Mouse (Mus musculus) heart, embryonic 15.5 days (tissue): ENCODE data around the gene Irf2bp2. TPM values are rescaled to one million over a fixed set of nuclear protein-coding genes. Genes with fewer than 3 reads are reported as not detected.

Experiments
- ATAC-seq: fragments of 200-750 bp; cut with Nextera tagmentation; replicated peaks from 2 replicates; pipeline ENCODE4 v1.8.0; 2017; ENCODE audit warnings: low read depth, moderate TSS enrichment; ENCODE audit not compliant: insufficient number of reproducible peaks, insufficient read depth, low FRiP score
- H3K27ac ChIP-seq: fragments of 300-500 bp; sonication (generic); 2 replicates; pipeline ENCODE4 v1.5.1; 2015; ENCODE audit warnings: mild to moderate bottlenecking, inconsistent platforms
- H3K27me3 ChIP-seq: fragments of 300-500 bp; sonication (generic); 2 replicates; pipeline ENCODE4 v1.6.1; 2015; ENCODE audit warnings: inconsistent platforms
- H3K36me3 ChIP-seq: fragments of 300-500 bp; sonication (generic); 2 replicates; pipeline ENCODE4 v1.6.1; 2015; ENCODE audit warnings: mild to moderate bottlenecking, inconsistent platforms
- H3K4me1 ChIP-seq: fragments of 300-500 bp; sonication (generic); replicated peaks from 2 replicates; pipeline ENCODE4 v1.6.1; 2015; ENCODE audit warnings: inconsistent platforms
- H3K4me2 ChIP-seq: fragments of 300-500 bp; sonication (generic); 2 replicates; pipeline ENCODE4 v1.6.1; 2015; ENCODE audit warnings: inconsistent platforms, mild to moderate bottlenecking, moderate library complexity
- H3K4me3 ChIP-seq: fragments of 300-500 bp; sonication (generic); 2 replicates; pipeline ENCODE4 v1.5.1; 2015; ENCODE audit warnings: mild to moderate bottlenecking, inconsistent platforms
- H3K9ac ChIP-seq: fragments of 300-500 bp; sonication (generic); 2 replicates; pipeline ENCODE4 v1.6.1; 2015; ENCODE audit warnings: mild to moderate bottlenecking, inconsistent platforms
- H3K9me3 ChIP-seq: fragments of 300-500 bp; sonication (generic); replicated peaks from 2 replicates; pipeline ENCODE4 v1.6.1; 2016; ENCODE audit warnings: inconsistent platforms
- WGBS: fragments of 180-500 bp; shearing (Covaris S2); methylation state at CpG from one replicate; pipeline ENCODE4 v1.1.7; 2015; ENCODE audit warnings: mixed read lengths; 5-methylcytosine and 5-hydroxymethylcytosine counted together
- polyA plus RNA-seq: library from polyadenylated mRNA; unstranded; fragments of >200 nt; fragmentation: Nextera tagmentation; extraction: Ambion mirVana; gene quantifications from 2 replicates; pipeline ENCODE4 v1.2.1, GENCODE M21; 2015

The Irf2bp2 gene
- polyA plus RNA-seq, 1 experiment from 2014 or later, result 10.3 TPM

DNA sequence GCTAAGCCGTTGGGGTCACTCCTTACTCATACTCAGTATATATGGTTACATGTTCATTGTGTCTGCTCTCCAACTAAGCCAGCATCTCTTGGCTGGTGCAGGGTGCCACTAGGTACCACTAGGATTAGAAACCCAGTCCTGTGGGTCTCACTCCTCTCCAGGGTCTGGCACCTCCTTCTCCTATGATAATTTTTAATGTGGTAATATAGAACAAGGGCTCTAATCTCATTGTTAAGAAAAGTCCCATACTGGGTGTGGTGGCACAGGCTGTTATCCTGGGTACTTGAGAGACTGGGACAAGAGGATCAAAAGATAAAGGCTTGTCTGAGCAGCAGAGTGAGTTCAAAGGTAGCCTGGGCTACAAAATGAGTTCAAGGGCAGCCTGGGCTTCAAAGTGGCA is 47.3 kb downstream of the Irf2bp2 start:
- no peak overlapping the region for H3K4me3 ChIP-seq
- H3K4me2 ChIP-seq, result no peak overlapping the region
- H3K9me3 ChIP-seq, result no peaks in the 10 kb centered on the region
- H3K27me3 ChIP-seq, result no peaks in the 10 kb centered on the region
- no peak for ATAC-seq
- no peaks in the 10 kb centered on the region for H3K36me3 ChIP-seq
- H3K4me1 ChIP-seq, result peaks cover 53% of the 10 kb centered on the region
- H3K27ac ChIP-seq, result no peak overlapping the region
- no peak overlapping the region for H3K9ac ChIP-seq
- WGBS, result 93% methylated on average over 1 of the region's 1 CpGs

DNA sequence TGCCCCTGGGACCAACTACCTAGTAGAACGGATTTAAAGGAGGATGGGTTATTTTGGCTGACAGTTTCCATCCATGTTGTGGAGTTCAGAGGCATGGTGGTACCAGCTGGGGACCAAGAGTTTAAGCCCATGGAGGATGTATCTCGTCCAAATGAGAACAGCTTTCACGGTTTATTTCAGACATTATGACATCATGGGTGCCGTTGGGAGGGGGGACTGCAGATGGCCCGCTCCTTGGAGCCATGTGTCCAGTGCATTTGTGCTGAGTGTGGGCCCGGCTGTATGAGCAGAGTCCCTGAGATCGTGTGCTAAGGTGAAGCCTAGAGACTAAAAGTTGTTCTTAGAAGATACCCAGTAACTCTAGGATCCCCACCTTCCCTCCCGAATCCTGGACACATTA is 50.4 kb downstream of the Irf2bp2 start:
- H3K36me3 ChIP-seq, result no peaks in the 10 kb centered on the region

DNA sequence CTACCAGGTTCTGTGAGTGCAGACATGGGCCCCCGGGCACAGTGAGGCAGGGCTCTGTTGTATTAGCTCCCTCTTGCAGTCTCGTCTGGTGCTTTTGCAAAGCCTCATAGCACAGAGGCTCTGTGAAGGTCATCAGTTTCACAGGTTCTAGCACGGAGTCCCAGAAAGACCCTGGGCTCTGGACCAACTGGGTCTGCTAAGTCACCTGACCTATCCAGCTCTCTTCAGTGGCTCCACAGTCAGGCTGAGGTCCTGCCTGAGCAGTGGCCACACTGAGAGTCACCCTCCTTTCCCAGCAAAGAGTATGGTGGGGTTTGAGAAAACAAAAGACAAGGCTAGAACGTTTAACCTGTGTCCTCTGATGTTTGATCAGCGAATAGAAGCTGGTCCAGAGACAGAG is 51.0 kb downstream of the Irf2bp2 start:
- Histone ChIP-seq H3K9ac (no peak overlapping the region), H3K27me3 (no peaks in the 10 kb centered on the region), H3K27ac (peak overlapping the region; percentile 59), H3K9me3 (no peaks in the 10 kb centered on the region), H3K4me1 (peaks cover 55% of the 10 kb centered on the region), H3K4me2 (no peak overlapping the region), H3K36me3 (no peaks in the 10 kb centered on the region), H3K4me3 (no peak overlapping the region)
- 0 out of 2 replicates have a peak, but pooled peaks have one; percentile 9 for ATAC-seq
- 60% methylated on average over 5 of the region's 5 CpGs for WGBS

More for the DNA sequence above, 50.4 kb downstream of the Irf2bp2 start:
- Histone ChIP-seq H3K9ac (no peak overlapping the region), H3K27me3 (no peaks in the 10 kb centered on the region), H3K4me1 (peaks cover 55% of the 10 kb centered on the region), H3K9me3 (no peaks in the 10 kb centered on the region), H3K27ac (no peak overlapping the region), H3K4me2 (no peak overlapping the region), H3K4me3 (no peak overlapping the region)
- no peak for ATAC-seq
- 66% methylated on average over 8 of the region's 8 CpGs for WGBS

DNA sequence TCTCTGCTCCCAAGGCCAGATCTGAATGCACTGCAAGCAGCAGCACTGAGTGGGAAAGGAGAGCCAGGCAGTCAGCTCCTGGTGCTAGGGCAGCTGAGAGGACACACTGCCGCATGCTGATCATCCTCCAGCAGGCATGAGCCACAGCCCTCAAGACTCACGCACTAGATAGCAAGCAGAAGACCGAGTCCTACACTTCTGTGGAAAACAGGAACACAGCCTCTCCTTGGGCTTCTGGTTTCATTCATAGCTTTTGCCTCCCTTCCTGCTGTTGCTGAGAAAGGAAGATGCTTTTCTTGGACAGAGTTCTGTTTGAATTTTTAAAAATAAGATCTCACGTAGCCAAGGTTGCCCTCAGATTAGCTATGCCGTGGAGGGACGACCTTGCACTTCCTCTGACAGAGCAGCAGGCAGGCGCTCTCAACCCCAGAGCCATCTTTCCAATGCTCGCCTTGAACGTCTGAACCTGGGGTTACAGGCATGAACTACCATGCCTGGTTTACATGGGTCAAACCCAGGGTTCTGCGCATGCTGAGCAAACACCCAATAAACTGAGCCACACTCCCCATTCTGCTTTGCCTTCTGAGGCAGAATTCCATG is 51.6 kb downstream of the Irf2bp2 start:
- no peak for ATAC-seq
- H3K4me3 ChIP-seq, result no peak overlapping the region
- no peaks in the 10 kb centered on the region for H3K27me3 ChIP-seq
- H3K4me1 ChIP-seq, result peaks cover 55% of the 10 kb centered on the region
- WGBS, result 53% methylated on average over 10 of the region's 10 CpGs
- no peaks in the 10 kb centered on the region for H3K36me3 ChIP-seq
- no peak overlapping the region for H3K9ac ChIP-seq
- H3K9me3 ChIP-seq, result no peaks in the 10 kb centered on the region
- H3K27ac ChIP-seq, result peak overlapping the region; percentile 59
- no peak overlapping the region for H3K4me2 ChIP-seq

DNA sequence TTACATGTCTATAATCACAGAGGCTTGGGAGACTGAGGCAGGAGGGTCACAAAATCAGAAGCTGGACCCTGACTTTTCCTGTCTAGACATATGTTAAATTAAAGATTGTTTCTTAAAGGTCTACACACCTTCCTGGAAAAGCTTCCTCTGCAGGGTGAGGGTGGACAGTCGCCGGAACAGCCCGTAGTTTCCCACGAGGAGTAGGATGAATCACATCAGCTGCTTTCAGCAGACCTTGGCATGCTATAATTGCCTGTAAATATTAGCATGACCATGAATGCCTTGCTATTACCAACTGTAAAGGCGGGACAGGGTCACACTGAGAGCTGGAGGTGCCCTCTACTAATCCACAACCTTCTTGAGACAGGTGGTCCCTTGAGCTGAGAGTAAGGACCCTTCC is 53.5 kb downstream of the Irf2bp2 start:
- H3K4me2 ChIP-seq, result no peak overlapping the region
- H3K36me3 ChIP-seq, result no peaks in the 10 kb centered on the region
- no peak overlapping the region for H3K9ac ChIP-seq
- H3K9me3 ChIP-seq, result no peaks in the 10 kb centered on the region
- H3K4me3 ChIP-seq, result no peak overlapping the region
- WGBS, result 76% methylated on average over 5 of the region's 5 CpGs
- H3K27me3 ChIP-seq, result no peaks in the 10 kb centered on the region
- ATAC-seq, result no peak
- H3K27ac ChIP-seq, result peak overlapping the region; percentile 99; the same call in 1 of the 2 replicates
- peaks cover 69% of the 10 kb centered on the region for H3K4me1 ChIP-seq

DNA sequence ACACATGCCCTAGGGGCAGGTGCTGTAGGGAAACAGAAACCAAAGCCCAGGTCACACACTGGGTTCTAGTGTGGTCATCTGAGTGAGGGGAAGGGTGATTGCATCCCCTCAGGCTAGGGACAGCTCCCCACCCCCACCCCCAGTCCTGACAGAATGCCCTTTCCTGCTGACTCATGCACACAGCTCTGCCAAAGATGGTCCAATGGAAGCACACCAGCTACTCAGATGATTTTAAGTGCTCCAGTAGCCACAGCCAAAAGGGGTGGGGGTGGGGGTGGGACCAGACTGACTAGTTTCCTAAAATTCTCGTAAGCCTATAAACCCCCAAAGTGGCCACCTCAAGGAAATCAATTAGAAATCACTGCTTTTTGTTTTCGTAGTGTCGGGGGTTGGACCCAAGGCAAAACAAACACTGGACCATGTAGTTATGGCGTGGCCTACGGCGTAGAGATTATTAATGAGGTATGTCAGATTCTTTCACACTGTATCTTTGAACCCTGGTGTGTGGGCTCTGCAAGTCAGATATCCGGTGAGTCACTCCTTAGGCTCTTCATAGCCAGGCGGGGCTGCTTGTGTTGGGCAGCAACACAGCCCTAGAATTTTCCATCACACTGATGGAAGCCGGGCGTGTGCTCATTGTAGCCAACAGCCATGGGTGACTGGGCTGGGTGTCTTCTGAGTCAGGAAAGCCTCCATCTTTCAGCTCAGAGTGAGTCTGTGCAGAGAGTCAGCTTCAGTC is 54.3 kb downstream of the Irf2bp2 start:
- H3K9ac ChIP-seq, result no peak overlapping the region
- WGBS, result 40% methylated on average over 10 of the region's 10 CpGs
- H3K27ac ChIP-seq, result peak overlapping the region; percentile 99
- ATAC-seq, result peak; percentile 6; the same call in 1 of the 2 replicates
- no peaks in the 10 kb centered on the region for H3K9me3 ChIP-seq
- no peaks in the 10 kb centered on the region for H3K27me3 ChIP-seq
- H3K36me3 ChIP-seq, result no peaks in the 10 kb centered on the region
- H3K4me2 ChIP-seq, result no peak overlapping the region
- H3K4me3 ChIP-seq, result no peak overlapping the region
- H3K4me1 ChIP-seq, result peaks cover 69% of the 10 kb centered on the region

DNA sequence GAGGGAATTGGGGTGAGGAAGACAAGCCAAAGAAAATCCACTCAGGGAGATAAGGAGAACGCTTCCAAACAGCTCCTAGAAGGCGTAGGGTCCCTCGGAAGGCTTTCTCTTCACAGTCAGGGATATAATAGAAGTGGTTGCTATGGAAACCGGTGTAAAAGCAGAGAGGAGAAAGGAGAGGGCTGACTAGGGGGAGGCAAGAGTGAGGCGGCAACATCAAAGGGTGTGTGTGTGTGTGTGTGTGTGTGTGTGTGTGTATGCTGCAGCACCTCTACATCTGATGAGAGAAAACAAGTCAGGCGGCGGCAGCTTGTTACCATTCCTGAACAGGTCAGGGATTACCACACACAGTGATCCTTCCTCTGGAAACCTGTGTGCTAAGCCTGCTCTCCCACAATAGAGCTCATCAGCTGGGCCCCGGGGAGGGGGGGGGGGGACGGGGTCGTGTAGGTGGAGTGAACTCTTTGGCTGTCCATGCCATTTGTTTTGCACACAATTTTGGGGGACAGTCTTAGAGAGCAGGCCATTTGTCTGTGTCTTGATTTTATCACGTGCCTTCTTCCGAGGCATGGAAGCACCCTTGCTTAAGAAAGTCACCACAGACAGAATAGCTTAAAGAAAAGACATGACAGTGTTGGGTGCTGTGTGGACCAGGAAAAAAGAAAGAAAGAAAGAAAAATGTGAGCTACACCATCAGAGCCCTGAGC is 55.0 kb downstream of the Irf2bp2 start:
- Histone ChIP-seq H3K4me3 (no peak overlapping the region), H3K36me3 (no peaks in the 10 kb centered on the region), H3K9ac (no peak overlapping the region), H3K27me3 (no peaks in the 10 kb centered on the region), H3K4me1 (peaks cover 68% of the 10 kb centered on the region), H3K9me3 (no peaks in the 10 kb centered on the region), H3K4me2 (no peak overlapping the region), H3K27ac (peak overlapping the region; percentile 99)
- WGBS, result 15% methylated on average over 11 of the region's 12 CpGs
- ATAC-seq, result no peak

Other genes with a start within 250 kb of the Irf2bp2 start
- gene Coa6, start 171.5 kb downstream of the Irf2bp2 start, polyA plus RNA-seq, result 43.2 and 56.2 TPM in 2 replicates
- gene Tarbp1, start 118.9 kb downstream of the Irf2bp2 start, polyA plus RNA-seq, result 1.0 and 1.9 TPM in 2 replicates